In genomic region chr5:4355609-4356224, GRCm38 (mm10) we compare ENCODE assay signal across 21 mouse cellular contexts.
A peak's percentile ranks its signal among the peaks of the same experiment; 100 is the strongest.
DNase-seq lines count a peak whose midpoint lies in the region; ATAC-seq lines count a peak whose summit lies in the region.
"Had no signal": no experiment of that assay in that cellular context is flagged by ENCODE, and none has a peak within 500 bp of the region (broad histone marks: within the 10 kb centered on the region; RNA-seq: fewer than 3 reads in every experiment).

No protein-coding gene starts in this region.

- H3K36me3 ChIP-seq in midbrain, embryonic 11.5 days (ENCODE audit: control insufficient read depth, insufficient read depth, low read length) = no peaks in the 10 kb centered on the region
- no peaks in the 10 kb centered on the region for H3K36me3 ChIP-seq in midbrain, embryonic 10.5 days
- no peaks in the 10 kb centered on the region for H3K36me3 ChIP-seq in limb, embryonic 11.5 days (ENCODE audit: control insufficient read depth, insufficient read depth, low read length)
- no peaks in the 10 kb centered on the region for H3K36me3 ChIP-seq in midbrain, embryonic 16.5 days (ENCODE audit: control insufficient read depth, insufficient read depth, low read length)
- H3K36me3 ChIP-seq: embryonic facial prominence, embryonic 13.5 days; heart, embryonic 15.5 days; intestine, embryonic 15.5 days; neural tube, embryonic 13.5 days had no signal

- H3K27ac ChIP-seq in midbrain, embryonic 11.5 days (ENCODE audit: low read depth, low read length) = no peak overlapping the region
- H3K27ac ChIP-seq in midbrain, embryonic 10.5 days (replicated peaks) = no peak overlapping the region
- no peak overlapping the region; the same call in 1 of the 2 replicates for H3K27ac ChIP-seq in limb, embryonic 11.5 days (replicated peaks; ENCODE audit: low read depth, low read length)
- H3K27ac ChIP-seq in midbrain, embryonic 16.5 days (ENCODE audit: low read length) = 0 out of 2 replicates have a peak overlapping the region, but pooled peaks have one; percentile 11
- H3K27ac ChIP-seq: embryonic facial prominence, embryonic 13.5 days; heart, adult 2 months; heart, embryonic 15.5 days; intestine, embryonic 15.5 days; neural tube, embryonic 13.5 days had no signal

- 52% methylated on average over 7 of the region's 7 CpGs for WGBS in midbrain, embryonic 11.5 days
- WGBS in midbrain, embryonic 10.5 days = 60% methylated on average over 7 of the region's 7 CpGs
- 33% methylated on average over 7 of the region's 7 CpGs for WGBS in limb, embryonic 11.5 days
- WGBS in midbrain, embryonic 16.5 days = 26% methylated on average over 7 of the region's 7 CpGs

- ATAC-seq in midbrain, embryonic 11.5 days (ENCODE audit: low FRiP score) = peak; percentile 71
- no peak for ATAC-seq in limb, embryonic 11.5 days (ENCODE audit: insufficient number of reproducible peaks, low FRiP score, low TSS enrichment, low read depth)
- ATAC-seq in midbrain, embryonic 16.5 days = peak; percentile 54; the same call in 1 of the 2 replicates
- no peak for ATAC-seq in cerebellum, adult (ENCODE audit: insufficient number of reproducible peaks, low FRiP score, low TSS enrichment)
- ATAC-seq: CD4-positive, CD25-positive, alpha-beta regulatory T cell, adult 4 months; intestine, embryonic 15.5 days had no signal

- no peaks in the 10 kb centered on the region for H3K27me3 ChIP-seq in midbrain, embryonic 11.5 days (ENCODE audit: control insufficient read depth, insufficient read depth, low read length)
- H3K27me3 ChIP-seq in midbrain, embryonic 10.5 days (ENCODE audit: low read depth, poor library complexity, severe bottlenecking) = no peaks in the 10 kb centered on the region
- H3K27me3 ChIP-seq in limb, embryonic 11.5 days (ENCODE audit: control insufficient read depth, insufficient read depth, low read length) = no peaks in the 10 kb centered on the region
- no peaks in the 10 kb centered on the region for H3K27me3 ChIP-seq in midbrain, embryonic 16.5 days (ENCODE audit: control insufficient read depth, insufficient read depth, low read depth, low read length)
- H3K27me3 ChIP-seq: embryonic facial prominence, embryonic 13.5 days; heart, embryonic 15.5 days; intestine, embryonic 15.5 days; neural tube, embryonic 13.5 days had no signal

- H3K9me3 ChIP-seq in midbrain, embryonic 11.5 days (ENCODE audit: control insufficient read depth, low read length) = no peaks in the 10 kb centered on the region
- H3K9me3 ChIP-seq in midbrain, embryonic 10.5 days (replicated peaks) = no peaks in the 10 kb centered on the region
- H3K9me3 ChIP-seq in limb, embryonic 11.5 days (ENCODE audit: control insufficient read depth, low read length) = no peaks in the 10 kb centered on the region
- no peaks in the 10 kb centered on the region for H3K9me3 ChIP-seq in midbrain, embryonic 16.5 days (replicated peaks; ENCODE audit: control insufficient read depth, low read length, poor library complexity, severe bottlenecking)
- H3K9me3 ChIP-seq: embryonic facial prominence, embryonic 13.5 days; heart, embryonic 15.5 days; intestine, embryonic 15.5 days; neural tube, embryonic 13.5 days had no signal

- no peak overlapping the region for H3K4me2 ChIP-seq in midbrain, embryonic 11.5 days
- H3K4me2 ChIP-seq in limb, embryonic 11.5 days (ENCODE audit: low read depth, severe bottlenecking) = no peak overlapping the region
- no peak overlapping the region for H3K4me2 ChIP-seq in midbrain, embryonic 16.5 days (ENCODE audit: low read length)
- H3K4me2 ChIP-seq: embryonic facial prominence, embryonic 13.5 days; heart, embryonic 15.5 days; intestine, embryonic 15.5 days; neural tube, embryonic 13.5 days had no signal

- H3K4me1 ChIP-seq in midbrain, embryonic 11.5 days (ENCODE audit: control insufficient read depth, insufficient read depth, low read length) = no peaks in the 10 kb centered on the region
- H3K4me1 ChIP-seq in midbrain, embryonic 10.5 days = peaks cover 9% of the 10 kb centered on the region
- H3K4me1 ChIP-seq in limb, embryonic 11.5 days (ENCODE audit: control insufficient read depth, insufficient read depth, low read length) = peaks cover 7% of the 10 kb centered on the region
- H3K4me1 ChIP-seq in midbrain, embryonic 16.5 days (ENCODE audit: control insufficient read depth, insufficient read depth, low read length) = peaks cover 4% of the 10 kb centered on the region; the same call in 1 of the 2 replicates
- H3K4me1 ChIP-seq: intestine, embryonic 15.5 days; neural tube, embryonic 13.5 days had no signal

- no peak overlapping the region for H3K4me3 ChIP-seq in midbrain, embryonic 11.5 days (ENCODE audit: low read depth, low read length)
- no peak overlapping the region for H3K4me3 ChIP-seq in midbrain, embryonic 10.5 days
- no peak overlapping the region for H3K4me3 ChIP-seq in limb, embryonic 11.5 days (ENCODE audit: low read depth, low read length)
- no peak overlapping the region for H3K4me3 ChIP-seq in midbrain, embryonic 16.5 days (ENCODE audit: low read depth, low read length)
- H3K4me3 ChIP-seq: embryonic facial prominence, embryonic 13.5 days; heart, adult 2 months; heart, embryonic 15.5 days; intestine, embryonic 15.5 days; neural tube, embryonic 13.5 days had no signal

- H3K9ac ChIP-seq in midbrain, embryonic 11.5 days (ENCODE audit: low read length) = no peak overlapping the region
- H3K9ac ChIP-seq in limb, embryonic 11.5 days (ENCODE audit: low read length) = no peak overlapping the region
- H3K9ac ChIP-seq in midbrain, embryonic 16.5 days (ENCODE audit: low read depth, low read length) = no peak overlapping the region
- H3K9ac ChIP-seq: embryonic facial prominence, embryonic 13.5 days; heart, embryonic 15.5 days; intestine, embryonic 15.5 days; neural tube, embryonic 13.5 days had no signal

- DNase-seq in embryo, embryonic 11 days = peak; percentile 18
- DNase-seq in embryo, embryonic 9.5 days (ENCODE audit: extremely low spot score) = no peak
- DNase-seq in midbrain, embryonic 11.5 days (ENCODE audit: low spot score, missing footprints) = no peak
- DNase-seq in midbrain, embryonic 10.5 days (ENCODE audit: low spot score) = no peak
- peak; percentile 44 for DNase-seq in limb, embryonic 11.5 days (ENCODE audit: low spot score)
- DNase-seq in gastrocnemius, postnatal 4 days (ENCODE audit: low spot score in 2 of 2) = no peak
- DNase-seq: adrenal gland, postnatal 25 days; cerebellum, adult 18-20 months; cerebellum, postnatal 25 days; gastrocnemius, postnatal 10 days; heart, adult 2 months; liver; right cerebral cortex, postnatal 14 days; thymus, postnatal 4 days had no signal

Comparison
In these comparisons a context has a peak if more than half of its experiments do, and no peak if none do; other contexts are left out.
1. DNase-seq: peak in embryo, embryonic 11 days (single experiment) and limb, embryonic 11.5 days (single experiment); none in embryo, embryonic 9.5 days (single experiment), midbrain, embryonic 11.5 days (single experiment), midbrain, embryonic 10.5 days (single experiment) and gastrocnemius, postnatal 4 days (0 of 2).
2. ATAC-seq: peak in midbrain, embryonic 11.5 days (single experiment) and midbrain, embryonic 16.5 days (single experiment); none in limb, embryonic 11.5 days (single experiment) and cerebellum, adult (single experiment).